Mouse (Mus musculus) left cerebral cortex, adult 2 months (tissue): ENCODE results near the gene Ptprd. TPM values are rescaled to one million over a fixed set of nuclear protein-coding genes. Genes with fewer than 3 reads are reported as not detected.
A peak's percentile ranks its signal among the peaks of the same experiment; 100 is the strongest.

Experiments used
- DNase-seq, 2 experiments: peaks; one replicate each; pipeline ENCODE4 v3.0.0; 2021 to 2022; ENCODE audit warnings: low spot score in 2 of 2, mixed read lengths in 1 of 2; ENCODE audit errors: extremely low spot score in 1 of 2
- H3K27ac ChIP-seq: fragments of 200-600 bp; 2 replicates; pipeline ENCODE4 v1.8.1; 2022
- H3K4me3 ChIP-seq: fragments of 200-600 bp; 2 replicates; pipeline ENCODE4 v1.8.1; 2022
- CTCF ChIP-seq: fragments of 200-600 bp; IDR thresholded peaks from 2 replicates; pipeline ENCODE4 v1.8.1; 2022; ENCODE audit warnings: antibody characterized with exemption, mild to moderate bottlenecking, moderate library complexity
- intact Hi-C: fragments of 180-260 bp; cut with DNase I; formaldehyde crosslinking; loops from one replicate; pipeline ENCODE4 v1.15.1; 2025
- total RNA-seq, 2 experiments: library from RNA; stranded (reverse); gene quantifications; 2 replicates each; pipeline ENCODE4 v1.2.3; 2021

The Ptprd gene
- total RNA-seq, 2 experiments from 2014 or later: 307 to 330 TPM

DNA sequence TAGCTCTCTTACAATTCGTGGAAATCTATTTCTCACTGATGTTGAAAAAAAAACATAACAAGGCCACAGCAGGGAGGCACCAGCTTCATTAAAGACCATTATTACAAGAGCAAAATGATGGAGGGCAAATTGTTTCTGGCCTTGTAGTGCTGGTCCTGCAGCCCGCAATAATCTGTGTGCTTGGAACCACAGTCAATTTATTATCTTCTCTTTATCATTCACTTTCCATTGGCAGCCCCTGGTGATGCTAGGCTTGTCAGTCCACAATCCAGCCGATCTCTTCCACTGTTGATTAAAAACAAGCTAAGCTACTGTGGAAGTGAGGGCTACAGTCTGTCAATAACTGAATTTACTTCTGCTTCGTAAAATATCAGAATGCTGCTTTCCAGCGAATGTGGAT lies 674.4 kb downstream of the Ptprd start:
- Histone ChIP-seq H3K27ac (no peak overlapping the region), H3K4me3 (no peak overlapping the region)
- DNase-seq: no peak
- intact Hi-C loops: no loop called here
- no peak for TF ChIP-seq CTCF

DNA sequence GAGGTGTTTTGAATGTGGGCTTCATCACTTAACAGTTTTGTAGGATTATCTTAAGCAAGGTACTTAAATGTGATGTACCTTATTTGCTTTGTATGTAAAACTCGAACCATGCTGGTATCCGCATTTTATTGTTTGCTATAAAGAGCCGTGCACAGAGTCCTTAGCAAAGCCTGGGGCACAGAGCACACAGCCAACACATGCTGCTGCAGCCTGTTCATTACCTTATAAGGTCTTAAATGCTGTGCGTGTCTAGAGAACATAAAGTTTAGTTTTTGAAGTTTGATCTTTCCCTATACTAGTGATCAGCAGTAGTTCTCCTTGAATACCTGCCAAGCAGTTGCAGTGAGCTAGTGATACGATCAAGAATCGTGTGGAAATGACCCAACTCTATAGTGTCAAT lies 676.2 kb downstream of the Ptprd start:
- no peak for DNase-seq
- intact Hi-C loops: no loop called here
- no peak overlapping the region for H3K27ac ChIP-seq
- H3K4me3 ChIP-seq: no peak overlapping the region
- TF ChIP-seq CTCF: no peak

DNA sequence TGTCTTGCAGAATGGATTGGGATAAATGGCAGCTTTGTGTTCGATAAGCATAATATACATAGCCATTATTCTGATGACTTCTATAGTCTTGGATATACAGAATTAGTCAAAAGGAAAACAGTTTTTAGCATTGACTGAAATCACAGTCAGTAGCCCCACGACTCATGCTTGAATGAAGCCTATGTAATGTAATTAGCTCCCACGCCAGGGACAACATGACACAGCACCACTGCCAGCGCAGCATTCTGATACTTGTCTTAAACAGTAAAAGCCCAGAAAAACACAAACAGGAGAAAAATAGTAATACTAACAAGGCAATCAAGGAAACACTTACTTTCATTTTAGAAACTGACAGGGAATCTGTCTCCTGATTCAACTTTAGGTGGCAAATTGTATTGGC lies 677.2 kb downstream of the Ptprd start:
- intact Hi-C loops: no loop called here
- DNase-seq: no peak
- TF ChIP-seq CTCF: no peak
- 0 out of 2 replicates have a peak overlapping the region, but pooled peaks have one; percentile 4 for H3K27ac ChIP-seq
- peak overlapping the region; percentile 11; the same call in 1 of the 2 replicates for H3K4me3 ChIP-seq

DNA sequence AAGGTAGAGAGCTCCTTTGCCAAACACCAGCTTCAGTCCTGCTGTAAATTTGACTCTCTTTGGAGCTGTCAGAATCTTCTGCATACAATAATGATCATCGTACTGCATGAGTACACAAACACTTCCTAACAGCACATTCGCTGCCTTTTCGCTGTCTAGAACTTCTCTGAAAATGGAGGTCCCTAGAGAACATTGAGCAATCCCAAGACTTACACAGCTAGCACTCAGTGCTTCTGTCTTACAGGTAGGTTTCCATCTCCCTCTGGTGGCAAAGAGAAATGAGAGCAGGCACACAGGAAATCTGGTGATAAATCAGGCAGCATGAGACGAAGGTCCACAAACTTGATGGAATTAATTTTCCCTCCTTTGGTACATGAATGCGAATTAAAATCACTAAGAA lies 692.6 kb downstream of the Ptprd start:
- peak; percentile 69 for TF ChIP-seq CTCF
- intact Hi-C loops: loop anchor here (5.0 kb wide), 1 partner anchor 437 kb away; no protein-coding TSS in a partner anchor
- Histone ChIP-seq H3K27ac (no peak overlapping the region), H3K4me3 (no peak overlapping the region)
- DNase-seq: no peak

DNA sequence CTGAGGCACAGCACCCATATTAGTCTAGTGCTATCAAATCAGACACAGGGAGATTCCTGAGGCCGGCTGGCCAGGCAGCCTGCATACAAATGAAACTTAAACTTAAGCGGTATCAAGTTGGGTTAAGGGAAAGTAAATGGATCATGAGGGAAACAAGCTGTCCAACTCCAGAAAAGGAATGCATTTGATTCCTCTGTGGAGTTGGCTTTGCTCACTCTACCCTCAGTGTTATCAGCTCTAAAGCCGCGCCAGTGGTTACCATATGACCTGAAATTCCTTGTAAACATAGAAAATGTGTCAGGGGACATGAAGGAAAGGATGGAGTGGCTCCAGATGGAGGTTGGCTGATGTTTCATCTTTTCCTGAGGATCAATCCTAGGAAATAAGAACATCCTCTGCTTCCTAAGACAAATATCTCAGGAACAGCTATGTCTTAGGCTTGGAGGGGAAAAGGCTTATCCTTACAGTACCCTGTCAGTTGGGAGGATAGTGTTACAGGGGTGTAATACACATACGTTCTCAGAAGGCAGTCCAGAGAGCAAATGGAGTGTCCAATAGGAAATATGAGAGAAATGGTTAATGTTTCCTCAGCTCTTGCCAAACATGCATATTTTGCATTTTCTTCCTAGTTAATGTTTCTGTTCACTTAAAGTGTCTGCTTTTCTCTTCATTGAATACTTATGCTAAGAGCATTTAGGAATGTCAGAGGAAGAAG lies 697.7 kb downstream of the Ptprd start:
- intact Hi-C loops: no loop called here
- no peak for DNase-seq
- H3K27ac ChIP-seq: no peak overlapping the region
- TF ChIP-seq CTCF: no peak
- H3K4me3 ChIP-seq: no peak overlapping the region

DNA sequence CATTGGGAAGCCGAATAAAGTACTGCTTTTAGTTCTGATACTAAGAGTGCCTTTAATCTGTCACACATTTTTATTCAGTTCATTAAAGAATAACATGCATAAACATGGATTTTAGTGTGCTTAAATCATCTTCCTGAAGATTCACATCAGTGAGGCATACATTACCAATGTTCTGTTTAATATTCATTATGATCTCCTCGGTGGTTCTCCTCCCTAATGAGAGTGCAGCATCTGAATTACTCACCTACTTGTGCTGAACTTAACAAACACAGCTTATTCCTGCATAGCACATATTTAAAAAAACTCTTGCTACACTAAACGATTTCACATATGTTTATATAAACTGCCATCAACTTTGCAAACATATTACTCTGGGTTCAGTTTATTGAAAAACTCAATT lies 698.7 kb downstream of the Ptprd start:
- no peak overlapping the region for H3K4me3 ChIP-seq
- DNase-seq: no peak
- H3K27ac ChIP-seq: no peak overlapping the region
- intact Hi-C loops: no loop called here
- no peak for TF ChIP-seq CTCF

DNA sequence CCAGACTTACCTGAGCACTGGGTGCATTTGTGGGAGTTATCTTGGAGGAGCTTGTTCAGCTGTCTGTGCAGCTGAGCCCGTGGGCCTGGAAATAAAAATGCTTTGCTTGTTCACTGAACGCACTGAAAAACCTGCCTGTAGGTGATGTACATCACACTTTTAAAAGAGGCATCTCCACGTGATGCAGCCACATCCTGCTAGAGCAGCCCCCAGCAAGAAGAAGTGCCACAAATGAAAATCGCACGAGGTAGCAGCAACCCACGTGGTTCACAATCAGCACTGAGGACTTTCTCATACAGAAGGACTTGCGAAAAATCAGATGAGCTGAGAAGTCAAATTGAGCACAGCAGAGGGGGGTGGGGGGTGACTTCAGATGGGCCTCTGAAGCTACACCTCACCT lies 757.7 kb downstream of the Ptprd start:
- peak; percentile 14 to 16 for DNase-seq
- H3K27ac ChIP-seq: no peak overlapping the region; the same call in 1 of the 2 replicates

DNA sequence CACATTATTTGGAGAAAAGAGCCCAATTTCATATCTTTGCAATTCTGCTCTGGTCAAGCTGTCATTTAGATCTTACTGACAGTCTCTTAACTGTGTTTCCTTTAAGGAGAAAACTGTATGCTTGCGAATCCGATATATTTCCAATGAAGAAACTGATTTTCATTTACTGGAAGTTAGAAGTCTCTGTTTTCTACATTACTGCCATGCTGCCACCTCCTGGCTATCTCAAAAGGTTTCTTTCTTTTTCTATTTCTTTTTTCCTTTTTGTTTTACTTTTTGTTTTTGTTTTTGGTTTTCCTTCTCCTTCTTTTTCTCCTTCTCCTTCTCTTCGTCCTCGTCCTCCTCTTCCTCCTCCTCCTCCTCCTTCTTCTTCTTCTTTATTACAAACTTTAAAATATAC lies 812.6 kb downstream of the Ptprd start:
- H3K4me3 ChIP-seq: no peak overlapping the region
- DNase-seq: no peak
- no peak overlapping the region for H3K27ac ChIP-seq
- intact Hi-C loops: loop anchor here (2.0 kb wide), 1 partner anchor 316 kb away; no protein-coding TSS in a partner anchor
- peak; percentile 49 for TF ChIP-seq CTCF

More for the DNA sequence above, 757.7 kb downstream of the Ptprd start:
- no peak for TF ChIP-seq CTCF
- intact Hi-C loops: no loop called here
- H3K4me3 ChIP-seq: no peak overlapping the region

DNA sequence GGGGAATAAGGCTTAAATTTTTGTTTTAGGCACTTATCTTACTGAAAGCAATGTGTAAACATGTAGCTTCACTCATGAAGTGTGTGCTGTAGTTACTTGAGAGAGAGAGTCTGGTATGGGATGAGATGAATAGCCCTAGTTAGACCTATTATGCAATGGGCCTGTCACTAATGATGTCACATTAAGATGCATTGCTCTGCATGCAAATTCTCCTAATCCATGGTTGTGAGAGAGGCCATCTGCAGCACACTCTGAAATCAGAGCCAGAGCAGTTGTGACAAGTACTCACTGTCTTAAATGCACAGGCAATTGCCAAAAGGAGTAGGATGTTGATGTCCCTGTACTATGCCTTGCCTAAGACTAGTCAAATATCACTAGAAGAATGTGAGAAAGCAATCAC lies 850.0 kb downstream of the Ptprd start:
- no peak overlapping the region for H3K27ac ChIP-seq
- intact Hi-C loops: no loop called here
- TF ChIP-seq CTCF: no peak
- DNase-seq: no peak
- H3K4me3 ChIP-seq: no peak overlapping the region

DNA sequence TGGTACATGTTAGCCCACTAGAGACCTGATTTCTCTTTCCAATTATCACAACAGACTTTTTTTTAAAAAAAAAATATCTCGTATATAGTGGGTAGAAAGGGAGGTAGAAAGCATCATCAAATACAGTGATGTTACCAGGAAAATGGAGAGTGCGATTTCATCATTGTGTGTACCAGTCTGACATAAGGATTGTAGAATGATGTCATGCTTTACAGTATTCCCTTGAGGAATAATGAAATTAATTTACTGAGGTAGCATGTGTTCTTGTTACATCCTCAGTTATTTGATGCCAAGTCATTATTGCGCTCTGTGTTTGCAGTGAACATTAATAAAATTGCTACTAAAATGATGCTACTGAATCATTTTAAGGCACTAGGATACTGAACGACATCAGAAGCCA lies 884.6 kb downstream of the Ptprd start:
- intact Hi-C loops: no loop called here
- DNase-seq: no peak
- no peak for TF ChIP-seq CTCF
- Histone ChIP-seq H3K4me3 (no peak overlapping the region), H3K27ac (no peak overlapping the region)

DNA sequence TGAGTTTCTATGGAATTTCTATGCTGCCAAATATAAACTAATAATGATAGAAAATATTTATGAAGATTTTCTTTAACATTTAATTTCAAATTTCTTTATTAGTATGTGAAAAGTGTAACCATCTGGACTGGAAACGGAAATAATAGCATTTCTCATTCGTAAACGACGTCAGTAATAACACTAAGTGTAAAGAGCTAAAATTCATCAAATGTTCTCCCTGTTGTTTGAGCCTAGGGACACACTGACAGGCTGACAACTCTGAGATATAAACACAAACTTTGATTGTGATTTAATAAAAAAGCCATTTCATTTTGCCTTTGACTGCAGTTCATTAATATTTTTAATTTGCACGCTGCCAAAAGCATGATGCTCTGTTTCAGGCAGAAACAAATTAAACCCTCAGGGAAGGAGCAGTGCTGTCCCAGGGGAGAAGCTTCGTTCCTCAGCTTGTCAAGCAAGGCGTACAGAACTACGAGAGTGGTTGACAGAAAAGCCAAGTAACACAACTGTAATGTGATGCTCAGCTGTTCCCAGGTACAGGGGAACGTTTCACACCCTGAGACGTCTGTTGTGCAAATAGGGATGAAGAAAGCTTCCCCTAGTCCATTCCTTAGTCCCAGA lies 894.6 kb downstream of the Ptprd start:
- no peak overlapping the region for H3K27ac ChIP-seq
- no peak for DNase-seq
- TF ChIP-seq CTCF: no peak
- intact Hi-C loops: no loop called here
- H3K4me3 ChIP-seq: no peak overlapping the region

DNA sequence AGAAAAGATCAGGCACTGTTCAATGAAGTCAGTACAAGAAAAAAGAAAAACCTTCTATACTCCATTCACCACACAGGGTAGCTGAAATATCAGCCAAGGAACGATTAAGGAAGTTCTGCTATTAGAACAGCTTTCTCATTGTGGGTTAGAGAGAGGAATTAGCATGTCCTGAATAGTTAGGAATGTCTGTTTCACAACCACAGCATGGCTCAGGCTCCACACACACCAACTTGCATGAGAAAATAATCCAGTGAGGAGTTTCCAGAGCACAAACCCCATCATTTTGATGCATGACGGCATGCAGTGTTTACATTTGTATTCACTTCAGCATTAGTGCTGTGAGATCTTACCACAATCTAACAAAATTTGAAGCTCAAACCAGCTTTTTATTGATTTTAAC lies 895.1 kb downstream of the Ptprd start:
- Histone ChIP-seq H3K27ac (no peak overlapping the region), H3K4me3 (no peak overlapping the region)
- TF ChIP-seq CTCF: no peak
- intact Hi-C loops: no loop called here
- DNase-seq: no peak
